Mouse (Mus musculus): ENCODE measurements at regions not wholly inside any gene's neighbourhood (a gene's known extent, or its start where the extent isn't known, plus 50 kb on each side); places are given as distances from the start of the nearest gene placed in this dataset.
"Not testable (repeated sequence)": the region's sequence is repeated elsewhere in the genome, so short reads cannot be mapped to it uniquely, and the experiment has no call there.

DNA sequence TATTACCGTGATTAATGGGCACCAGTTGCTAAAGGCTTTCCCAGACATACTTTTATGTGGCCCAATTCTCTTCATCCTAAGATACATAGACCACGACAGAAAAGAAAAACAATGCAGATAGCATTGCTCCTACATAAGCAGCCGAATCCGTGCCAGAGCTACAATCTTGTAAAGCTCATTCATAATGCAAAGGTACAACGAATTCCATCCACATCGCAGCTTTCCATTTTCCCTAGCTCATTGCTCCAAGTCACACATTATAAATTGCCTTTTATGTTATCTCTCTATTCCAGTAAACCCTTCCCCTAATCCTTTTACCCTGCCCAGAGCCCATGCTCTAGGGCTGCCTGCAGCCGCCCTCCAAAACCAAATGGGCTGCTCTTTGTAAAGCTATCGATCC is 226.8 kb downstream of the Utp18 start:
- Histone ChIP-seq H3K27ac (ENCODE audit: insufficient read depth, low read length) (no peak overlapping the region), H3K4me3 (ENCODE audit: insufficient read depth, low read length) (no peak overlapping the region), H3K4me1 (ENCODE audit: control insufficient read depth, insufficient read depth, low read length) (no peaks in the 10 kb centered on the region)
- TF ChIP-seq CTCF (IDR thresholded peaks at IDR 0.05; ENCODE audit: borderline replicate concordance, insufficient read depth, low read length) (no peak), POLR2A (IDR thresholded peaks at IDR 0.05; ENCODE audit: low read depth, low read length) (no peak)

- Histone ChIP-seq H3K27ac (ENCODE audit: insufficient read depth, low read length) (no peak overlapping the region), H3K4me1 (ENCODE audit: control insufficient read depth, insufficient read depth, low read length) (no peaks in the 10 kb centered on the region), H3K4me3 (ENCODE audit: insufficient read depth, low read length) (no peak overlapping the region)
- TF ChIP-seq POLR2A (IDR thresholded peaks at IDR 0.05; ENCODE audit: low read depth, low read length) (no peak), CTCF (IDR thresholded peaks at IDR 0.05; ENCODE audit: borderline replicate concordance, insufficient read depth, low read length) (no peak)
Observed at GRCm38 (mm10) chr11:93655602-93656239, 229.8 kb downstream of the Utp18 start.

DNA sequence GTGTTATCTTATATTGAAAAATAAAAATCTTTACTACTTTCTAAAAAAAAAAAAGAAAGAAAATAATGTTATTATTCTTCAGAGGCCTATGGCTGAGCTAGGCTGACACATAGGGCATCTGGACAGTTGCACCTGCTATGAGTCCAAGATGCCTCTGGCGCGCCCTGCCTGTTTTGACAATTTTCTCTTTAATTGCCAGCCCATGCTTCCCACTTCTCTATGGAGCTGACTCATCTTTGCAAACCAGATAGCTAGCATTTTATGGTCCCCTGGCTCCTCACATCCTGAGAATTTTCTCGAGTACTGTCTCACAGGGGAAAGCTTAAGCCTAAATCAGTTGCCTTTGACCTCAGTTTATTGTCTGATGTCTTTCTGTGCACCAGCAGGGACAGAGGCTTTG is 232.2 kb downstream of the Utp18 start:
- TF ChIP-seq CTCF (IDR thresholded peaks at IDR 0.05; ENCODE audit: borderline replicate concordance, insufficient read depth, low read length): no peak
- no peak for TF ChIP-seq POLR2A (IDR thresholded peaks at IDR 0.05; ENCODE audit: low read depth, low read length)
- H3K4me3 ChIP-seq (ENCODE audit: insufficient read depth, low read length): no peak overlapping the region
- no peaks in the 10 kb centered on the region for H3K4me1 ChIP-seq (ENCODE audit: control insufficient read depth, insufficient read depth, low read length)
- no peak overlapping the region for H3K27ac ChIP-seq (ENCODE audit: insufficient read depth, low read length)

DNA sequence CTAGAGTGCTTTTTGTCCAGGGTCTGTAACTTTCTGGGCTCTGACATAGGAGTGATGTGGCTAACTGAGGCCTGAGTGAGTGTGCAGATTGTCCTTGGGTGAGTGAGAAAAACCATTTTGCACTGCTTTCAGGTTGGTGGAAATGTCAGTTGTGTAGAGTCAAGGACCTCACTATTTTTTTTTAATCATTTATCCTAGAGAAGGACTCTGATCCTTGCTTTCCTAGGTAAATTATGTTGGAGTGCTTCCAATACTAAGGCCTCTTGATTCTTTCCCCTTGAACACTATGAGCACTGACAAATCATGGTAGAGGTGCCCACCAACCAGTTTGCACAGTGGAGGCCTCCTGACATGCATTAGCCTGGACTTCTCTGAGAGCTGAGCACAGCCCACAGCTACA is 233.6 kb downstream of the Utp18 start:
- not testable (repeated sequence) for H3K4me3 ChIP-seq (ENCODE audit: insufficient read depth, low read length); H3K27ac ChIP-seq (ENCODE audit: insufficient read depth, low read length); H3K4me1 ChIP-seq (ENCODE audit: control insufficient read depth, insufficient read depth, low read length)

All from embryonic fibroblast, embryonic 13.5 days (primary cell).